25 mouse cellular contexts compared by ENCODE assay signal in the genomic region with DNA sequence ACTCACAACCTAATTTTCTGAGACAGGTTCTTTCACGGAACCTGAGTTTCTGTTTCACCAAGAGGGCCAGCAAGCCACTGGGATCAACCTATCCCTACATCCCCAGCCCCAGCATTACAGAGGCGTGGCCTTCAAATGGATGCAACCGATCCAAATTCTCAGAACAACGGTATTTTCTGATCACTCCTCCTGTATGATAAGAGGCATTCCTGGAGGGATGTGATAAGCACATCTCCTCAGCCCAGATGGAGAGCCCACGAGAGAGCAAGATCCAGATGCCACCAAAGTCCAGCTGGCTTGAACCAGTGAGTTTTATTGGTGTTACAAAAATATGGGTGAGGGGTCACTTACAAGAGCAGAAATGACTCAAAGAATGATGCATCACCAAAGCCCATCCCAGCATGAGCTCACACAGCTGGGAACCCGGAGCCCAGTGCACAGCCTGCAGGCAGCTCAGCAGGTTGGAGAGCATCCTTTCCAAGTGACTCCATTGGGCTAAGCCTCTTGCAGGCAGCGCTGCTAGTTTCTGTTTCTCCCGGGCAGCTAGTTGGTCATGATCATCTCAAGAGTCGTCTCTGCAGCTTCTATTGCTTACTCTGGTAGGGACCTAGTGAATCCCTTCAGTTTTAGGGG. TPM values are rescaled to one million over a fixed set of nuclear protein-coding genes. Genes with fewer than 3 reads are reported as not detected.
DNase-seq lines count a peak whose midpoint lies in the region; ATAC-seq and TF ChIP-seq lines count a peak whose summit lies in the region.
"Had no signal": no experiment of that assay in that cellular context is flagged by ENCODE, and none has a peak within 500 bp of the region (broad histone marks: within the 10 kb centered on the region; RNA-seq: fewer than 3 reads in every experiment).

No protein-coding gene starts in this region.

- H3ac ChIP-seq in myocyte (ENCODE audit: control insufficient read depth, insufficient read length) = no peak overlapping the region

- 0 out of 2 replicates have a peak, but pooled peaks cover 8% of the 10 kb centered on the region for H3K27me3 ChIP-seq in liver, embryonic 15.5 days
- H3K27me3 ChIP-seq in myocyte (ENCODE audit: control insufficient read depth, insufficient read depth, insufficient read length) = no peaks in the 10 kb centered on the region
- no peaks in the 10 kb centered on the region for H3K27me3 ChIP-seq in midbrain, embryonic 15.5 days (replicated peaks)
- H3K27me3 ChIP-seq: CH12.LX; kidney, embryonic 15.5 days had no signal

- 28% methylated on average over 9 of the region's 9 CpGs for WGBS in liver, embryonic 15.5 days (ENCODE audit: insufficient replicate concordance)
- WGBS in midbrain, embryonic 15.5 days = 82% methylated on average over 9 of the region's 9 CpGs

- TF ChIP-seq POLR2A in myocyte (IDR thresholded peaks at IDR 0.05; ENCODE audit: insufficient read length, low read depth) = no peak

- DNase-seq in heart, adult 11 months = peak; percentile 84
- DNase-seq in heart, postnatal 36 days = no peak
- peak; percentile 51 for DNase-seq in c-Kit-positive CD71-positive TER-119-negative erythroid progenitor cells, embryonic 14.5 days (ENCODE audit: low read depth)
- DNase-seq in lung, postnatal 4 days = no peak
- no peak for DNase-seq in spleen, postnatal 10 days (ENCODE audit: low spot score in 2 of 2)
- DNase-seq: adrenal gland, adult 2 months; cerebellum, adult 18-20 months; cerebellum, postnatal 25 days; embryo, embryonic 11 days; heart, postnatal 14 days; kidney, postnatal 4 days; layer of hippocampus, adult 9-11 months; lung, embryonic 14.5 days; thymus, postnatal 36 days had no signal

- ATAC-seq in liver, embryonic 15.5 days (ENCODE audit: insufficient read depth) = peak; percentile 81
- ATAC-seq in midbrain, embryonic 15.5 days (replicated peaks) = no peak
- ATAC-seq: forebrain, embryonic 16.5 days; intestine, postnatal 0 days had no signal

- H3K4me3 ChIP-seq in liver, embryonic 15.5 days (replicated peaks) = no peak overlapping the region
- H3K4me3 ChIP-seq in myocyte = no peak overlapping the region
- no peak overlapping the region for H3K4me3 ChIP-seq in midbrain, embryonic 15.5 days
- H3K4me3 ChIP-seq: kidney, embryonic 15.5 days; left cerebral cortex, adult 2 months had no signal

- peaks cover 33% of the 10 kb centered on the region for H3K4me1 ChIP-seq in liver, embryonic 15.5 days (replicated peaks)
- no peaks in the 10 kb centered on the region for H3K4me1 ChIP-seq in midbrain, embryonic 15.5 days
- H3K4me1 ChIP-seq: kidney, embryonic 15.5 days had no signal

- no peaks in the 10 kb centered on the region for H3K79me2 ChIP-seq in myocyte (ENCODE audit: control insufficient read depth, insufficient read depth)

- H3K9ac ChIP-seq in liver, embryonic 15.5 days = no peak overlapping the region
- H3K9ac ChIP-seq in midbrain, embryonic 15.5 days = no peak overlapping the region
- H3K9ac ChIP-seq: hindbrain, embryonic 14.5 days; kidney, embryonic 15.5 days; lung, embryonic 14.5 days had no signal

- 0 out of 2 replicates have a peak overlapping the region, but pooled peaks have one; percentile 51 for H3K27ac ChIP-seq in liver, embryonic 15.5 days (replicated peaks)
- no peak overlapping the region for H3K27ac ChIP-seq in midbrain, embryonic 15.5 days
- H3K27ac ChIP-seq: hindbrain, embryonic 14.5 days; kidney, embryonic 15.5 days; left cerebral cortex, adult 2 months had no signal

- no peaks in the 10 kb centered on the region for H3K9me3 ChIP-seq in liver, embryonic 15.5 days (replicated peaks)
- H3K9me3 ChIP-seq in midbrain, embryonic 15.5 days = no peaks in the 10 kb centered on the region
- H3K9me3 ChIP-seq: kidney, embryonic 15.5 days had no signal

- no peaks in the 10 kb centered on the region for H3K36me3 ChIP-seq in liver, embryonic 15.5 days (replicated peaks)
- H3K36me3 ChIP-seq in myocyte (ENCODE audit: control insufficient read depth, insufficient read depth) = no peaks in the 10 kb centered on the region
- H3K36me3 ChIP-seq in midbrain, embryonic 15.5 days (replicated peaks) = no peaks in the 10 kb centered on the region
- H3K36me3 ChIP-seq: kidney, embryonic 15.5 days had no signal

- H3K4me2 ChIP-seq in liver, embryonic 15.5 days = peak overlapping the region; percentile 50
- peak overlapping the region; percentile 78 for H3K4me2 ChIP-seq in myocyte (ENCODE audit: low read depth)
- H3K4me2 ChIP-seq in midbrain, embryonic 15.5 days = no peak overlapping the region
- H3K4me2 ChIP-seq: heart, embryonic 11.5 days; hindbrain, embryonic 14.5 days; kidney, embryonic 15.5 days; lung, embryonic 14.5 days had no signal

- intact Hi-C loops in heart, postnatal 36 days (cut with DNase I) = no loop called here

TF ChIP-seq in myocyte, 11 proteins besides CTCF, POLR2A, EP300 and RAD21:
- TF ChIP-seq MYOD1 (IDR thresholded peaks at IDR 0.05; ENCODE audit: control insufficient read depth in 1 of 3, insufficient read length in 2 of 3, low read depth in 2 of 3) (peak in 1 of 3 experiments; percentile 8), E2F4 (IDR thresholded peaks at IDR 0.05; ENCODE audit: insufficient read depth) (no peak)

RNA-seq across cellular contexts. Expression of a gene that starts 11.8 kb away (rescaled TPM):
- total RNA-seq in heart, postnatal 36 days (2021) = under 1 TPM; 0.08 to 0.16 TPM
- 1.4 and 1.8 TPM in 2 replicates for polyA plus RNA-seq in liver, embryonic 15.5 days (2015; fragmentation: Nextera tagmentation; extraction: Ambion mirVana)
- 0.01 TPM for polyA plus RNA-seq in myocyte (2012; fragmentation: generic; extraction: Trizol)
- polyA plus RNA-seq in midbrain, embryonic 15.5 days (2015; fragmentation: Nextera tagmentation; extraction: Ambion mirVana) = 0.54 and 0.77 TPM in 2 replicates
- total RNA-seq: gastrocnemius, postnatal 4 days had no signal

RNA-seq across cellular contexts. Expression of a gene that starts 41.5 kb away (rescaled TPM):
- total RNA-seq in heart, postnatal 36 days (2021) = 10 to 100 TPM; 26.8 to 36.1 TPM
- polyA plus RNA-seq in liver, embryonic 15.5 days (2015; fragmentation: Nextera tagmentation; extraction: Ambion mirVana) = 28.7 and 30.0 TPM in 2 replicates
- polyA plus RNA-seq in myocyte (2012; fragmentation: generic; extraction: Trizol) = 10.9 TPM
- polyA plus RNA-seq in midbrain, embryonic 15.5 days (2015; fragmentation: Nextera tagmentation; extraction: Ambion mirVana) = 59.6 and 66.0 TPM in 2 replicates

Comparison
In these comparisons a context has a peak if more than half of its experiments do, and no peak if none do; other contexts are left out.
1. DNase-seq: peak in heart, adult 11 months (single experiment) and c-Kit-positive CD71-positive TER-119-negative erythroid progenitor cells, embryonic 14.5 days (single experiment); none in heart, postnatal 36 days (0 of 2), lung, postnatal 4 days (0 of 2) and spleen, postnatal 10 days (0 of 2).